Mouse (Mus musculus): ENCODE data around the gene Gm49383. TPM values are rescaled to one million over a fixed set of nuclear protein-coding genes. Genes with fewer than 3 reads are reported as not detected.
"Not testable (repeated sequence)": the region's sequence is repeated elsewhere in the genome, so short reads cannot be mapped to it uniquely, and the experiment has no call there.

Gene Gm49383
- polyA plus RNA-seq, 1 experiment from 2014 or later, result 10.2 TPM

- peaks cover 15% of the 10 kb centered on the region for H3K4me1 ChIP-seq (ENCODE audit: insufficient read depth)
- no peaks in the 10 kb centered on the region for H3K9me3 ChIP-seq (ENCODE audit: low read length)
- peak; percentile 20 for ATAC-seq
- peak overlapping the region; percentile 58; the same call in 1 of the 2 replicates for H3K27ac ChIP-seq (ENCODE audit: low read depth)
- no peak for TF ChIP-seq EP300 (IDR thresholded peaks at IDR 0.05; ENCODE audit: low read depth)
- peak; percentile 86 for TF ChIP-seq CTCF (IDR thresholded peaks at IDR 0.05; ENCODE audit: low read depth)
- WGBS (ENCODE audit: insufficient replicate concordance), result 3% methylated on average over 9 of the region's 9 CpGs
- H3K36me3 ChIP-seq (replicated peaks; ENCODE audit: insufficient read depth, low read length), result peaks cover 12% of the 10 kb centered on the region
- peak overlapping the region; percentile 83; the same call in 1 of the 2 replicates for H3K4me3 ChIP-seq (ENCODE audit: low read depth, low read length)
- H3K9ac ChIP-seq (replicated peaks), result no peak overlapping the region
- no peaks in the 10 kb centered on the region for H3K27me3 ChIP-seq (ENCODE audit: insufficient read depth, low read length)
- peak overlapping the region; percentile 49 for H3K4me2 ChIP-seq (ENCODE audit: low read depth, low read length)
- DNase-seq, result no peak
Observed at GRCm38 (mm10) chr12:69159578-69159940, 37.3 kb downstream of the Gm49383 start.

- H3K9me3 ChIP-seq (ENCODE audit: low read length); H3K27me3 ChIP-seq (ENCODE audit: insufficient read depth, low read length): not testable (repeated sequence)
- H3K4me2 ChIP-seq (ENCODE audit: low read depth, low read length), result peak within 1 kb of the TSS; percentile 77
- under 1% methylated on average over 57 of the region's 68 CpGs for WGBS (ENCODE audit: insufficient replicate concordance)
- peaks cover 15% of the 10 kb centered on the region for H3K4me1 ChIP-seq (ENCODE audit: insufficient read depth)
- H3K27ac ChIP-seq (ENCODE audit: low read depth), result peak within 1 kb of the TSS; percentile 97
- DNase-seq (peak; percentile 98), ATAC-seq (peak; percentile 97)
- peak within 1 kb of the TSS; percentile 93 for H3K9ac ChIP-seq (replicated peaks)
- H3K36me3 ChIP-seq (replicated peaks; ENCODE audit: insufficient read depth, low read length), result peaks cover 12% of the 10 kb centered on the region
- peak within 1 kb of the TSS; percentile 83 for H3K4me3 ChIP-seq (ENCODE audit: low read depth, low read length)
Observed at GRCm38 (mm10) chr12:69158765-69159577, 37.9 kb downstream of the Gm49383 start, which contains the start of gene Rps29. Rps29 (minus strand) TSS chr12:69159186.

GRCm38 (mm10) chr12:69158366-69158764, 38.5 kb downstream of the Gm49383 start:
- no peak; the same call in 1 of the 2 replicates for ATAC-seq
- H3K4me3 ChIP-seq (ENCODE audit: low read depth, low read length), result peak overlapping the region; percentile 83
- no peaks in the 10 kb centered on the region for H3K27me3 ChIP-seq (ENCODE audit: insufficient read depth, low read length)
- peaks cover 12% of the 10 kb centered on the region for H3K36me3 ChIP-seq (replicated peaks; ENCODE audit: insufficient read depth, low read length)
- H3K27ac ChIP-seq (ENCODE audit: low read depth), result peak overlapping the region; percentile 97
- no peaks in the 10 kb centered on the region for H3K9me3 ChIP-seq (ENCODE audit: low read length)
- DNase-seq, result no peak
- under 1% methylated on average over 19 of the region's 19 CpGs for WGBS (ENCODE audit: insufficient replicate concordance)
- peak overlapping the region; percentile 93 for H3K9ac ChIP-seq (replicated peaks)
- H3K4me1 ChIP-seq (ENCODE audit: insufficient read depth), result peaks cover 15% of the 10 kb centered on the region
- peak overlapping the region; percentile 77 for H3K4me2 ChIP-seq (ENCODE audit: low read depth, low read length)
- no peak for TF ChIP-seq EP300 (IDR thresholded peaks at IDR 0.05; ENCODE audit: low read depth)
- no peak for TF ChIP-seq CTCF (IDR thresholded peaks at IDR 0.05; ENCODE audit: low read depth)

GRCm38 (mm10) chr12:69157107-69157506, 39.8 kb downstream of the Gm49383 start:
- H3K4me2 ChIP-seq (ENCODE audit: low read depth, low read length), result peak overlapping the region; percentile 77
- no peak overlapping the region for H3K9ac ChIP-seq (replicated peaks)
- ATAC-seq (no peak), DNase-seq (no peak)
- H3K27ac ChIP-seq (ENCODE audit: low read depth), result peak overlapping the region; percentile 12; the same call in 1 of the 2 replicates
- H3K27me3 ChIP-seq (ENCODE audit: insufficient read depth, low read length), result no peaks in the 10 kb centered on the region
- no peaks in the 10 kb centered on the region for H3K9me3 ChIP-seq (ENCODE audit: low read length)
- WGBS (ENCODE audit: insufficient replicate concordance), result 90% methylated on average over 2 of the region's 2 CpGs
- peaks cover 12% of the 10 kb centered on the region for H3K36me3 ChIP-seq (replicated peaks; ENCODE audit: insufficient read depth, low read length)
- no peak for TF ChIP-seq CTCF (IDR thresholded peaks at IDR 0.05; ENCODE audit: low read depth)
- no peak for TF ChIP-seq EP300 (IDR thresholded peaks at IDR 0.05; ENCODE audit: low read depth)
- peaks cover 15% of the 10 kb centered on the region for H3K4me1 ChIP-seq (ENCODE audit: insufficient read depth)
- H3K4me3 ChIP-seq (ENCODE audit: low read depth, low read length), result peak overlapping the region; percentile 83

- TF ChIP-seq EP300 (IDR thresholded peaks at IDR 0.05; ENCODE audit: low read depth) (no peak), CTCF (IDR thresholded peaks at IDR 0.05; ENCODE audit: low read depth) (no peak)
- H3K9ac ChIP-seq (replicated peaks), result no peak overlapping the region
- H3K4me2 ChIP-seq (ENCODE audit: low read depth, low read length), result no peak overlapping the region
- peaks cover 12% of the 10 kb centered on the region for H3K36me3 ChIP-seq (replicated peaks; ENCODE audit: insufficient read depth, low read length)
- H3K9me3 ChIP-seq (ENCODE audit: low read length), result no peaks in the 10 kb centered on the region
- H3K4me1 ChIP-seq (ENCODE audit: insufficient read depth), result peaks cover 15% of the 10 kb centered on the region
- no peak for DNase-seq
- H3K27ac ChIP-seq (ENCODE audit: low read depth), result peak overlapping the region; percentile 12; the same call in 1 of the 2 replicates
- 74% methylated on average over 4 of the region's 4 CpGs for WGBS (ENCODE audit: insufficient replicate concordance)
- no peaks in the 10 kb centered on the region for H3K27me3 ChIP-seq (ENCODE audit: insufficient read depth, low read length)
- ATAC-seq, result no peak
- no peak overlapping the region for H3K4me3 ChIP-seq (ENCODE audit: low read depth, low read length)
Observed at GRCm38 (mm10) chr12:69156436-69156835, 40.5 kb downstream of the Gm49383 start.

- H3K4me3 ChIP-seq (ENCODE audit: low read depth, low read length), result no peak overlapping the region
- TF ChIP-seq CTCF (IDR thresholded peaks at IDR 0.05; ENCODE audit: low read depth), result no peak
- TF ChIP-seq EP300 (IDR thresholded peaks at IDR 0.05; ENCODE audit: low read depth), result no peak
Observed at GRCm38 (mm10) chr12:69155923-69156322, 41.0 kb downstream of the Gm49383 start.

More at GRCm38 (mm10) chr12:69155923-69156322, 41.0 kb downstream of the Gm49383 start:
- Histone ChIP-seq H3K27ac (ENCODE audit: low read depth) (no peak overlapping the region), H3K4me2 (ENCODE audit: low read depth, low read length) (no peak overlapping the region), H3K36me3 (replicated peaks; ENCODE audit: insufficient read depth, low read length) (peaks cover 12% of the 10 kb centered on the region), H3K4me1 (ENCODE audit: insufficient read depth) (peaks cover 15% of the 10 kb centered on the region), H3K27me3 (ENCODE audit: insufficient read depth, low read length) (no peaks in the 10 kb centered on the region), H3K9me3 (ENCODE audit: low read length) (no peaks in the 10 kb centered on the region), H3K9ac (replicated peaks) (no peak overlapping the region)
- no peak for DNase-seq
- WGBS (ENCODE audit: insufficient replicate concordance), result 73% methylated on average over 2 of the region's 2 CpGs
- no peak for ATAC-seq

All from liver, postnatal 0 days (tissue).